Mouse (Mus musculus) midbrain, embryonic 10.5 days (tissue): ENCODE measurements around the gene Pdlim5. TPM values are rescaled to one million over a fixed set of nuclear protein-coding genes. Genes with fewer than 3 reads are reported as not detected.

Source experiments
- polyA plus RNA-seq: library from polyadenylated mRNA; unstranded; fragments of >200 nt; fragmentation: Nextera tagmentation; extraction: Ambion mirVana; gene quantifications from 2 replicates; pipeline ENCODE4 v1.2.1, GENCODE M21; 2016

Gene Pdlim5
- polyA plus RNA-seq, 1 experiment from 2014 or later = 20.2 TPM

Other genes starting within 250 kb of the Pdlim5 start
- 5.5 and 5.8 TPM in 2 replicates for gene Bmpr1b, start 226.3 kb downstream of the Pdlim5 start, polyA plus RNA-seq
- not detected in 2 replicates for gene Gbp5, start 98.3 kb upstream of the Pdlim5 start, polyA plus RNA-seq
- gene Gbp7, start 134.6 kb upstream of the Pdlim5 start, polyA plus RNA-seq = 0.88 and 1.8 TPM in 2 replicates
- 0.29 and 0.43 TPM in 2 replicates for gene Gbp3, start 164.3 kb upstream of the Pdlim5 start, polyA plus RNA-seq
- not detected in 2 replicates for gene Gbp2b, start 199.2 kb upstream of the Pdlim5 start, polyA plus RNA-seq
- 0.07 and 0.21 TPM in 2 replicates for gene Gbp2, start 224.9 kb upstream of the Pdlim5 start, polyA plus RNA-seq